Mouse (Mus musculus) left cerebral cortex, adult 2 months (tissue): Measurements from ENCODE around the gene Anks1b. TPM values are rescaled to one million over a fixed set of nuclear protein-coding genes. Genes with fewer than 3 reads are reported as not detected.
A peak's percentile ranks its signal among the peaks of the same experiment; 100 is the strongest.

Experiments
- DNase-seq, 2 experiments: peaks; one replicate each; pipeline ENCODE4 v3.0.0; 2021 to 2022; ENCODE audit warnings: low spot score in 2 of 2, mixed read lengths in 1 of 2; ENCODE audit errors: extremely low spot score in 1 of 2
- H3K27ac ChIP-seq: fragments of 200-600 bp; 2 replicates; pipeline ENCODE4 v1.8.1; 2022
- H3K4me3 ChIP-seq: fragments of 200-600 bp; 2 replicates; pipeline ENCODE4 v1.8.1; 2022
- CTCF ChIP-seq: fragments of 200-600 bp; IDR thresholded peaks from 2 replicates; pipeline ENCODE4 v1.8.1; 2022; ENCODE audit warnings: antibody characterized with exemption, mild to moderate bottlenecking, moderate library complexity
- intact Hi-C: fragments of 180-260 bp; cut with DNase I; formaldehyde crosslinking; loops from one replicate; pipeline ENCODE4 v1.15.1; 2025
- total RNA-seq, 2 experiments: library from RNA; stranded (reverse); gene quantifications; 2 replicates each; pipeline ENCODE4 v1.2.3; 2021

The Anks1b gene
- total RNA-seq, 2 experiments from 2014 or later = 472 to 474 TPM

GRCm38 (mm10) chr10:90968247-90968646, 1094.9 kb downstream of the Anks1b start:
- intact Hi-C loops = loop anchor here (5.0 kb wide), 4 partner anchors 64 to 246 kb away; no protein-coding TSS in a partner anchor

GRCm38 (mm10) chr10:90969355-90970174, 1096.3 kb downstream of the Anks1b start:
- DNase-seq = peak in 1 of 2 experiments; percentile 35
- no peak for TF ChIP-seq CTCF
- intact Hi-C loops = loop anchor here (5.0 kb wide), 4 partner anchors 63 to 247 kb away; no protein-coding TSS in a partner anchor
- H3K27ac ChIP-seq = peak overlapping the region; percentile 73
- H3K4me3 ChIP-seq = peak overlapping the region; percentile 26

More at GRCm38 (mm10) chr10:90968247-90968646, 1094.9 kb downstream of the Anks1b start:
- H3K4me3 ChIP-seq = no peak overlapping the region
- peak overlapping the region; percentile 77 for H3K27ac ChIP-seq
- no peak for DNase-seq
- TF ChIP-seq CTCF = no peak

- Histone ChIP-seq H3K4me3 (no peak overlapping the region), H3K27ac (no peak overlapping the region)
- DNase-seq = no peak
- TF ChIP-seq CTCF = no peak
- intact Hi-C loops = no loop called here
These were observed 1097.3 kb downstream of the Anks1b start for GRCm38 (mm10) chr10:90970560-90970959.

- Histone ChIP-seq H3K4me3 (no peak overlapping the region), H3K27ac (no peak overlapping the region)
- DNase-seq = no peak
- intact Hi-C loops = no loop called here
- no peak for TF ChIP-seq CTCF
These were observed 1100.8 kb downstream of the Anks1b start for GRCm38 (mm10) chr10:90974084-90974483.

GRCm38 (mm10) chr10:90974491-90974890, 1101.2 kb downstream of the Anks1b start:
- DNase-seq = no peak
- TF ChIP-seq CTCF = no peak
- Histone ChIP-seq H3K4me3 (no peak overlapping the region), H3K27ac (no peak overlapping the region)
- intact Hi-C loops = no loop called here

GRCm38 (mm10) chr10:90981811-90982210, 1108.5 kb downstream of the Anks1b start:
- no peak for DNase-seq
- intact Hi-C loops = no loop called here
- Histone ChIP-seq H3K4me3 (no peak overlapping the region), H3K27ac (no peak overlapping the region)
- no peak for TF ChIP-seq CTCF

GRCm38 (mm10) chr10:90983046-90983445, 1109.7 kb downstream of the Anks1b start:
- Histone ChIP-seq H3K27ac (no peak overlapping the region), H3K4me3 (no peak overlapping the region)
- intact Hi-C loops = no loop called here
- no peak for DNase-seq
- TF ChIP-seq CTCF = no peak

GRCm38 (mm10) chr10:90990340-90990739, 1117.0 kb downstream of the Anks1b start:
- intact Hi-C loops = no loop called here
- TF ChIP-seq CTCF = no peak

GRCm38 (mm10) chr10:90992237-90992636, 1118.9 kb downstream of the Anks1b start:
- H3K4me3 ChIP-seq = no peak overlapping the region
- DNase-seq = no peak
- TF ChIP-seq CTCF = no peak
- no peak overlapping the region for H3K27ac ChIP-seq
- intact Hi-C loops = no loop called here

More at GRCm38 (mm10) chr10:90990340-90990739, 1117.0 kb downstream of the Anks1b start:
- Histone ChIP-seq H3K27ac (no peak overlapping the region), H3K4me3 (no peak overlapping the region)
- DNase-seq = no peak

GRCm38 (mm10) chr10:90993869-90994268, 1120.6 kb downstream of the Anks1b start:
- DNase-seq = no peak
- TF ChIP-seq CTCF = no peak
- H3K4me3 ChIP-seq = no peak overlapping the region
- intact Hi-C loops = no loop called here
- no peak overlapping the region for H3K27ac ChIP-seq

- Histone ChIP-seq H3K4me3 (no peak overlapping the region), H3K27ac (no peak overlapping the region)
- DNase-seq = peak in 1 of 2 experiments; percentile 61
- intact Hi-C loops = loop anchor here (2.0 kb wide), 1 partner anchor 33 kb away; no protein-coding TSS in a partner anchor
- no peak; the same call in 1 of the 2 replicates for TF ChIP-seq CTCF
These were observed 1126.6 kb downstream of the Anks1b start for GRCm38 (mm10) chr10:90999899-91000298.

GRCm38 (mm10) chr10:91001421-91001820, 1128.1 kb downstream of the Anks1b start:
- intact Hi-C loops = loop anchor here (2.0 kb wide), 1 partner anchor 35 kb away; no protein-coding TSS in a partner anchor
- Histone ChIP-seq H3K4me3 (no peak overlapping the region), H3K27ac (no peak overlapping the region; the same call in 1 of the 2 replicates)
- peak in 1 of 2 experiments; percentile 14 for DNase-seq
- no peak for TF ChIP-seq CTCF
